Mouse (Mus musculus) lung, postnatal 0 days (tissue): ENCODE measurements around the gene Wiz.

Experiments
- CTCF ChIP-seq: IDR thresholded peaks from 2 replicates; pipeline ENCODE4 v1.5.1; 2016; ENCODE audit warnings: antibody characterized with exemption, mild to moderate bottlenecking
- EP300 ChIP-seq: IDR thresholded peaks from 2 replicates; pipeline ENCODE4 v1.6.1; 2016; ENCODE audit warnings: antibody characterized with exemption, mild to moderate bottlenecking, control low read depth

- no peak for TF ChIP-seq CTCF
- TF ChIP-seq EP300, result no peak
Measured at GRCm38 (mm10) chr17:32434324-32434723, 45.1 kb upstream of the Wiz start.
